Mouse (Mus musculus): ENCODE measurements around the gene Ralgapa2.

The Ralgapa2 gene

DNA sequence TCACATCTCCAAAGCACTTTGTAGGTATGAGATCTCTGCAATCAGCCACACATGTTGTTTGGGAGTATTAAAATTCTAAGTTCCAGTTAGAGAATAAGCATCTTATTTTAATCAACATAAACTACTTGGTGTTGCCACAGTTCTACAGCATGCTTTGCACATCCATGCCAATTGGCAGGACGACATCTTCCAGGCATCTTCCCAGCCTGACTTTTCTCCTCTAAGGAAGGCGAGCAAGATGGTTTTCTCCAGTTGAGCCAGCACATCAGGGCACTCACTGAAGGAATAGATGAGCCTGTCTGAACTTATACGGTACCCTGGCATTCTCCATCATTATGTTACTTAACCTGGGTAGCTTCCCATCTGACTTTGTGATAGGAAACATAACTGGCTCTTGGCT is 83.4 kb downstream of the Ralgapa2 start:
- CTCF ChIA-PET = no interaction called here

DNA sequence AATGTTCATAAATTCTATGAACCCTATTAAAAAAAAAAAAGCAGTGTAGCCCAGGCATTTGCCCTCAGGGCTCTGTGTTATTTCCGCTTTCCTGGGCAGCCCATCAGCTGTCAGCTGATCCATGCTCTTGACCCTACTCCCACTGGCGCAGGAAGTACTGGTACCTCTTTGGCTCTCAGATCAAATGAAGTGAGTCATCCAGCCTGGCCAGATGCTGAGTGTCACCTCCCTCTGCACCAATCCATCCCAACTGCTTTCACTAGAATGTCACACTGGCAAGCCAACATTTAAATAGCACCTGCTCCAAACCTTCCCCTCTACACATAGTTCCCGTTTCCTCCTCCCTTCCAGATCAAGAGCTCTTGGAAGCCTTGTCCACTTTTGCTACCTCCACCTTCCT is 84.8 kb downstream of the Ralgapa2 start:
- CTCF ChIA-PET = interaction anchor here (0.7 kb wide), 1 partner anchor 201 kb away, joined by 16 read pairs; no protein-coding TSS in a partner anchor

DNA sequence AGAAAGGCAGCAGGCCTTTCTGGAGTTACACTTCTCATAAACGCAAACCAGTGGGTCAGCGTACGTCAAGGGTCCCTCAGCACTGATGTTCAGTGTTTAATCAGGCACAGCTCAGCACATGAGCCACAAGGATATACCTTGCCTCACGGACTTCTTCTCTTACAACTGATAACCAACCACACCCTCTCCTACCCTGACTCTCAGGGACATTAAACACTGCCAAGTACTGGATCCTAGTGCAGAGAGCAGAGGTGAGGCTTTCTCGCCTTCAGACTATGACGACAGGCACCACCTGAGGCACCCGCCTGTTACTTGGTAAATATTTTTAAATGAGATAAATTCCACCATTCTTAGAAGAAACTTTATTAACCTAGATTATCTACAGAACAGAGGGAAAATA is 85.8 kb downstream of the Ralgapa2 start:
- CTCF ChIA-PET = no interaction called here

DNA sequence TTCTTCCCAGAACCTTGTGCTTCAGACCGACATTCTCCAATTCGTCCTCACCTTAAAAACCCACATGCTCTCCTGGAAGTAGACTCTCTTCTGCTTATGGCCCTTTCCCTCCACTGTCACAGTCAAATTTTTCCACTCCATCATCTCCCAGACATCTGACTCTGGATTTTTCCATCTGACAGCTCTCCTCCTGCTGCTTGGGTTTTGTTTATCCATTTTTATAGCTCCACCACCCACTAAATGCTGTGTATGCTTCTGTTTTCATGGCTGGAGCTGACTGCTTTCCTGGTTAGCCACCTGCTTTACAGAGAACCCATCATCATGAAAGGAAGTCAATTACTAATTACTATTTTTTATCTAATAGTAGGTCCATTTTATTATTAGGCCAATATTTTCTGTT is 86.9 kb downstream of the Ralgapa2 start:
- CTCF ChIA-PET = no interaction called here

DNA sequence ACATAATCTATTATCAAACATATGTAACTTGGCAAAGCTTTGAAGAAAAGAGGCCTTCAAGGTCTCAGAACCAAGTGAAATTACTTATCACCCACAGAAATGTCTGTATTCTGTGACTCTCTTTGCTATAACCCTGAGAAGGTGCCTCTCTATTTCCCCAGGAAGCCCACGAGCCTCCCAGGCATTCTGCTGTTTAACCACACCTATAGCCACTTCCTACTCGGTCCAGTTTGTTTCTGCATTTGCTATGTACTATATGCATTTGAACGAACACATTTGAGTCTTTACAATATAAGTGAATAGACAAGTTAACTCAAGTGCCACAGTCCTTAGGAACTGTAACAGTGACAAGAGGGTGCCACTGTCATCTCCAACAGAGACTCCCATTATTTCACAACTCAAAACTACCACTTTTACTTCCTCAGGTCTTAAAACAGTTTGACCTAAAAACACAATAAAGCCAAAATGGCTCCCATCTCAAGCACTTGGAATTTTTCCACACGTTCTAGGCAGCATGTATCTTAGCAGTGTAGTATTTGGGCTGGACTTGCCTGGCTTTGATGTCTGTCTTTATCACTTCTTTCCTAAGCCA is 88.3 kb downstream of the Ralgapa2 start:
- CTCF ChIA-PET = no interaction called here

DNA sequence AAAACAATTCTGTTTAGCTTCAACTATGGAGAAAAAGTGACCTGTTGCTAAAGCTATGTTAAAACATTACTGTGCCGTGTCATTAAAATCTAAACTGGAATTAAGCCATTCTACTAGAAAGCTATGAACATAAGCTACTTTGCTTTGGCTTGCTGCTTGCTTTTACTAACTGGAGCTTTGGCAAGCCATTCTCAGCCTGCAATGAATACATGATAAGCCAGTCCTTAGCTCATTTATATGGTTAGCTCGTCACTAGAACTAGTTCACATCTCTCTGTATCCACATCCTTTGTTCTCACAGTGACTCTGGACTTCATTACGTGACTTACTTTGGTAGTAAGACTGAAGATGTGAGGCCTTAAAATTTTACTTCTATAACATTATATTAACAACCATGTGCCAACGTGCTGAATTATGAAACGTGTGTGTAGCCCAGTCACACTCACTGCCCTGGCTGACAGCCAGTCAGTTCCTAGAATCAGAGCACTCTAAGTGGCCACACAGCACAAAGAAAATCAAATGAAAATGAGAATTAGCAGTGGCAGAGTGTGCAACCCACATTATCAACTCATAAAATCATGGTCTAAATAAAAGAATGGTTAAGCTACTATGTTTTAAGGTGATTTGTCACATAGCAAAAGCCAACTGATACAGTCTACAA is 89.0 kb downstream of the Ralgapa2 start:
- CTCF ChIA-PET = no interaction called here

DNA sequence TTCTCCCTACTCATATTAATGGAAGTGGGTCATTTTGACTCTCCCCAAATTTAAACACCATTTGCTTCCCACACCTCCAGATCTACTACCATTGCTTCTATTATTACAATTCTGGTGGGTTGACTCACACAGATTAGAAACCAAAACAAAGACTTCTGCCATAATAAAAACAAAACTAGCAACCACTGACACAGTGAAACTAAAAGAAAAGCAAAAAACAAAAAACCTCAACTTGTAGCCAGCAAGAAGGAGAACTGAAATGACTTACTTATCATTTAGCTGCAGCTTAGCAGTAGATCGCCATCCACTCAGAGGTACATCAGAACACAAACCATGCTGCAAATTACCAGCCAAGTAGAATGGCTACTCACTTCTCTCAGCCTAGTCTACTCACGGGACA is 95.9 kb downstream of the Ralgapa2 start:
- CTCF ChIA-PET = no interaction called here

DNA sequence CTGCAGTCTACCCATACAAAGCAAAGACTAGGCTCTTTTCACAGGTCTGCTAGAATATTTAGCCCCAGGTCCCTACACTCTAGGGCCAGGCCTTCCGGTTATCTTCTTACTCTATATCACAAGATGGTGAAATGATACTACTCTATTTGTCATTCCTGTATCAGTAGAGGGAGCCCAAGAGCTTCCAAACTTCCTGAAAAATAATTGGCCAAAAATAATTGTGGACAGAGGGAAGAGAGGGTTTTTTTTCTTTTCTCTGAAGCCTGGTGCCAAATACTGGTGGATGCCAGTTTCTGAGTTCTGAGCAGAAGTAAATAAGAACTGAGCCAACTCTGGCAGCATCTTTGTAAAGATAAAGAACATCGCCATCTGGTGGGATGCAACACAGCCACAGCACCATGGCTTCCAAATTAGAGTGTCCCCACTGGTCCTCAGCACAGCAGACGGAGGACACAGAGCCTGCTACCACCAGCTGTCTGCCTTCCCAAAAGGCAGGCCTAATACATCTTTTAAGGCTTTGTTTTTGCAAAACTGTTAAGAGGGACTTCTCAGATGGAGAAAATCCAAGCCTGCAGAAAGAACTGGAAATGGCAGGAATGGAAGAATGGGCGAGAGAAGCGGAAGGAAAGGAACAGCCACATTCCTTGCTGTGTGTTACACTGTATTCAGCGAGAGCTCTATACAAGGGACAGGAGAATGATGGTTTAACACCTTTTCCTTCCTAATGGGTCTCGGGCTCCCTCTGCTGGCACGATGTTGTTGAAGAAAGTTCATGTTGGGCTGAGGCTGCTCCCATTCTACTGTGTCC is 97.5 kb downstream of the Ralgapa2 start:
- CTCF ChIA-PET = interaction anchor here (0.7 kb wide), 2 partner anchors 88 to 91 kb away, joined by 3 to 15 read pairs; no protein-coding TSS in a partner anchor

DNA sequence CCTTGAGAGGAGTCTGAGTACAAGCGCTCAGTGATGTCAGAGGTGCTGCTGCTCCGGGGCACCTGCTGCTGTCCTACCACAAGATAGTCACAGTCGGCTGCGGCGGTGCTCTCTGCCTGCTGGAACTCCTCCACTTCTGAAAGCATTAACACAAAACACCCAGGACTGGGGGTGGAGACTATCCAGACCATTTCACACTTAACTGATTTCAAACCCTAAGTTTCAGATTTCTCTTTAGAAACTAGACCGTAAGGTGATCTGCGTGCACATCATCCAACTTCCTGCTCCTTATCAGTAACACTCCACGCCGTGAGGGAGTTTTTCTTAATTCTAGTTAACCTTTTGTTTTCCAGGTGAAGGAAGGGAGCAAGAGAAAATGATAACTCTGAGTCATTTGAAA is 99.4 kb downstream of the Ralgapa2 start:
- CTCF ChIA-PET = no interaction called here

DNA sequence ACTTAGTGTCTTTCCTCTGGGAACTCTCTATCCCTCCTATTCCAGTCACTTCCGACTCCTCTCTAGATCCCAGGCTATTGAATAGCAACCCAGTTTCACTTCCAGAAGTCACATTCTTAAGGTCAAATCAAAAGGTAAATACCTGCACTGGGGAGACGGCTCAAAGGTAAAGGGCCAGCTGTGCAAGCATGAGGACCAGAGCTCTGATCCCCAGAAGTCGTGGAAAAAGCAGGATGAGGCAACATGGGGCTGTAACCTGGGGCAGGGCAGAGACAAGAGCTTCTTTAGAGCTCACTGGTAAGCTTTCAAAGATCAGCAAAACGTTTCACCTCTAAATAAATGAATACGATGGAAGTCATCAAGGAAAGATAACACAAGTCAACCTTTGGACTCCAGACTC is 100.2 kb downstream of the Ralgapa2 start:
- CTCF ChIA-PET = no interaction called here

DNA sequence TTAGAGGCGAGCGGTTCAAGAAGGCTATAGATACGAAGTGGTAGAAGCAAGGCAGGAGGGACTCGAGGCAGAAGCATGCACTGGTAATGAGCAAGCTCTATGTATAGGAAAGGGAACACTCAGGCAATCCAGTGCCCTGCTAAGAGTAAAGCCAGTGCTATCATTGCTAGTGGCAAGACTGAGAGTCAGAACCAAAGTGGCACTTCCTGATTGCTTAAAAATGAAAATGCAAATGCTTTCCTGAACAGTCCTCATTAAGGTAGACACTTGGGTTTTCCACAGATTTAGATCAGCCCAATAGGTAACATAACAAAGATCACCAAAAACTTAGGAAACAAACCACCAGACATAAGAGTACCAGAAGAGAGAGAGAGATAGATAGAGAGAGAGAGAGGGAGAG is 105.1 kb downstream of the Ralgapa2 start:
- CTCF ChIA-PET = no interaction called here

DNA sequence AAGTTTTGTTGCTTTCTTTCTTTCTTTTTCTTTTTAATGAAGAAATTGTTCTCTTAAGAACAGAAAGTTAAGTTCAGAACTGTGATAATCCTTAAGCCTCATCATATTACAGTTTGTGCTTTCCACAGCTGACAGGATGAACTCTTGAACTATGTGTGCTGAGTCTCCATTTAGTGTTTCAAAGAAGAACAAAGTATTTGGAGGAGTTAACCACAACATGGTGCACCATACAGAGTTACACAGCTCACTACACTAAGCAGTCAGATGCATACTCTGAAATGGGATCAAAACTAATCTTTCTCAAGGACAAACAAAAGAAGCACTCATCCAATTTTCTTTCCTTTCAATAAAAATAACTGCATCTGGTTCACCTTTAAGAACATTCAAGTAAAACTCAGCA is 110.6 kb downstream of the Ralgapa2 start:
- CTCF ChIA-PET = interaction anchor here (0.7 kb wide), 1 partner anchor 185 kb away, joined by 9 read pairs; no protein-coding TSS in a partner anchor

DNA sequence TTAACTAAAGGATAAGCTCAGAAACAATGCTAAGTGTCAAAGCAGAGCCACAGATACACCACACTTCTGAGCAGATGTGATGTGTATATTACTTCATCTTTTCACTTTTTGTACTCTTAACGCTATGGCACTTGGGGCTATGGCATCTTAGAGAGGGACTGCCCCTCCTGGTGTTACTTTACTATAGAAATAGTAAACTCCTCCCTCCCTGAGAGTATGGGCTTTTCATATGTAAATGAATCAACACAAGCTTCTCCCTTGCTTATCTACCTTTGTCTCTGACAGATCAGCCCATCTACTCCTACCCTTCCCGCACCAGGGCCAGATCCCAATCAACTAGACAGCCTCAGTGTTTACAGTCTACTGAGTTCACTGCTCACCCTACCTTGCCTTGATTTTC is 111.4 kb downstream of the Ralgapa2 start:
- CTCF ChIA-PET = no interaction called here

DNA sequence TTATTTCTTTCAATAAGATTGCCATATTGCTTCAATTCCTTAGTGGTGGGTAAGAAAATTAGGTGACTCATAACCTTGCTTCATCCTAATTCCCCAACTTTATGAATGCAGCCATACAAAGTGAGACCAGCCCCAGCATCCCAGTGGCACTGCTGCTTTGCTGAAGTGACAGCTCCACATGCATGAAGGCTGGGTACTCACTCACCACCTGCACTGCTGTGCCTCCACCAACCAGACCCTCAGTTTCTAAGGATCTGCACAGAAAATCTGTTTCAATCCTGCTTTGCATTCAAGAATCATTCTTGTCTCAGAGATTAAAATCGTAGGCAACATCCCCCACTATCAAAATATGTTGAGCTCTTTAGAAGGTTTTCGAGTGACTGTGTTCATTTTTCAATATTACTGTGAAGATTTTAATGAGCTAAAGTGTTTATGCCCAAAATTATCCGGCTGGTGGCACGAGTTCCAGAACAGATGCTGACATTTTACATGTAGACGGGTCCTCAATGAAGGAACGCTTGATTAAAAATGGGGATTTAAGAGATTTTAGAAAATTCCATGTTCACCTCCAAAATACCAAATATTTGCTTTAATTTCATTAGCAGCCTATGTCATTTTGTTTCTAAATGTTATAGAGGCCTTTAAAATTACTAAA is 113.8 kb downstream of the Ralgapa2 start:
- CTCF ChIA-PET = no interaction called here

DNA sequence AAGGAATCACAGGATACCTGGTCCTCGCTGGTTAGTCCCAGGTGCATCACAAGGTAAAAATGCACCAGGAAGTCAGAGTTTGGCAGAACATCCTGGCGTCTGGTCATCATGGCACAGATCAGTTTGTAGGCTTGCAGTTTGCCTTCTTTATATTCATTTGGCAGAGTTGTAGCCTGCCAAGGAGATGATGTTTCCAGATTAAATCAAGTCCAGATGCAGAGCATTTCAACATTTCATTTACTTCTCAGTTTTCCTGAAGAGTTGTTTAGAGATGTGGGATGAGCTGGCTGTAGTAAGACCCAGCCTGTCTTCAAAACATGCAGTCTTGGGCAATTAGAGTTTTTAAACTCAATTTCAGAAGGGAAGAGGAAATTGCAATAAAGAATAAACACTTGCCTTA is 124.9 kb downstream of the Ralgapa2 start:
- CTCF ChIA-PET = no interaction called here

DNA sequence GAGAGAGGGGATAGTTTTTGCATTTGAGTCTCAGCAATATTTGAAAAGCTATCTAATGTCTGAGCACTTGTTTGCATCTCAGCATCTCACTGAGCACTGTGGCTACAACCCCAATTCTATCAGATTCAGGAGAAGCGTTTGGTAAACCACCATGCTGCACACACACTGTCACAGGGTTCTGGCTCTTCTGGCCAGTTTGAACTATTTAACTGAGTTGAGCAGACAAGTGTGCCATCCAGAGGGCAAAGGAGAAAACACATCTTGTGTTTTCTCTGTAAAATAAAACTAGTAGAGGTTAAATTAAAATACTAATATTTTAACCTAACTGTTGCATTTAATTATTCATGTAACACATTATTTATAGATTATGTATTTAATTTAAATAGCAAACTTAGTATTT is 127.6 kb downstream of the Ralgapa2 start:
- CTCF ChIA-PET = no interaction called here

DNA sequence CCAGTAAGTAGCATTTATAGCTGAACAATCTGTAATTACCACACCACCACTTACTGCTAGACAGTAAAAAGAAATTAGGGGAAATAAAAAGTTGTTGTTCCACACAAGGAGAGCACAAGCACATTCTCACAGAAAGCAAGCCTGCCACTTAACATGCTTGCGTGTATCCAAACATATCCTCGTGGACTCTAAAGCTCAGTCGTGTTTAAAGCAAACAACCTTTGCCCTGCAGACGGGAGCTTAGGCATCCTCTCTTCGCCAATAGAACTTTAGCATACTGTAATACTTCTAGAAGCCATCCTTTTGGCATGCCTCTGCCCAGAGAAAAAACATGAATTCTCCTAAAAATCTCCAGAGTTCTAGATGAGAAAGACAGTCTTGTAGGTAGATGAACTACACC is 135.9 kb downstream of the Ralgapa2 start:
- CTCF ChIA-PET = interaction anchor here (0.7 kb wide), 1 partner anchor 446 kb away, joined by 4 read pairs; no protein-coding TSS in a partner anchor

DNA sequence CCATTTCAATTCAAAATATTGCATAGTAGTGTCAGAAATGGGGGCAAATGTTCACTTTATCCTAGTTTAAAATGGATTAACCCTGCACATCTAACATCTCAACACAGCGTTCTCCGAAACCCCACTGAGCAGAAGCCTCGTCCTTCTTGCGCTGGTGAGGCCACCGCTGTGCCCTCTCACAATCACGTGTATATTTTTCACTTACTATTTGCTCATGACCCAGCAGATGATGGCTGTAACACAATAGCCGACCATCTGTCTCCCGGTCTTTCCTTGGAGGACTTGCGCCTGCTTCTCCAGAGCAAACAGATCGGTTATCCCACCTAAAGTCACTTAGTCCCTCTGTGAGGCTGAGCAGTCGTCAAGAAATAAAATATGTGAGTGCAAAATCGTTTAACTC is 146.0 kb downstream of the Ralgapa2 start:
- CTCF ChIA-PET = no interaction called here

DNA sequence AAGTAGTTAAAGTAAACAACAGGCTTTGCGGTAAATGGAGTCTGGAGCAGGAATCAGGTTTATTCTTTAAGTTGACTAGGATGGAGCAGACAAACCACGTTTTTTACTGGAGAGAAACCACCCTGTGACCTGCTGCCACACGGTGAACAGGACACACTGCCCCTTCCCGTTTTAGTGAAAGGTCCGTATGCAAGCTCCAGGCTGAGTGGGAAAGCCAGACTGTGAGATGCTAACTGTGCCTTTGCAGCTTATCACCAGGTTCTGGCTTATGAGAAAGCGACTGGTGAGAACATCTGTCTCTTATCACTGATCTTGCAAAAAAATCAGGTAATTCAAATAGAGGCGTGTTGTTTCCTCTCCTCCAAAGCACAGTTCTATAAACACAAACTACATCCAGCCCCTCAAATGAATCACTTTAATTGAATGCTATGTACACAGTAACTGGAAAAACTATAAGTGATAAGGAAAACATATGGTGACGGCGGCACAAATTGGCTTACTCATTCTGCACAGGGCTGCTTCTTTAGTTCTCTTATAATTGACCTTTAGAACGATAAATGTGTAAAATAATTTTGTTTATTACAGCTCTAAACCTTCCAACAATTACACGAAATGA is 146.7 kb downstream of the Ralgapa2 start:
- CTCF ChIA-PET = no interaction called here

DNA sequence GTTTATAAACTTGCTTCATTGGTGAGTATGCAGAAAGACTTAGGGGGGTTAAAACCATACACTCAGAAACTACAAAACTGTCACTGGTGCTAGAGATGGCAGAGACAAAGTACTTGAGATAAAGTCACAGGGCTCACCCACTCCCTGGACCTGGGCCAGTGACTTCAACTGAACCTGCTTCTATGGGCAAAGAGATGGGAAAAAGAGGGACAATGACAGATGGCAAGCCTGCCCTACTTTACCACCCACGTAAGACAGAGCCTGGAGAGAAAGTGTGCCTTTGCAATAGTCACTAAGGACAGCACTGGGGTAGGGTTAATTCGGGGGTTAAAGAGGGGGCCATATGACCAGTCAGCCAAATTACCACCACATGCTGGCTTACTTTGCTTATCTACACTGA is 148.7 kb downstream of the Ralgapa2 start:
- CTCF ChIA-PET = no interaction called here

DNA sequence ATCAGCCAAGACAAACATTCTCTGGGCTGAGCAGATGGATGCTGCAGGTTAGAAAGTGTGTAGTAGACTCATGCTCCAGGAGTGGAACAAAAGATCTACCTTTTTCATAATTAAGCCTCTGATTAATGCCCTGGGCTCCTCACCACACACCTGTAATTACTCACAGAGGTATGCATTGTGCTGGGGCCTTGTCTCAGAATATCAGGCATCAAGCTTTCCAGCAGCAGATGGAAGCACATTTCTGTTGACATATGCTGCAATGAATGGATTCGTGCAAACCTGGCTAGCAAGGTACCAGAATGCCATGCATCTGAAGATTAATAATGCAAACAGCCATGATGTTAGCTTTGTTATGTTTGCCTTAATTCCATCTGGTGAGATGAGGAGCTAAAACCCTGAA is 149.2 kb downstream of the Ralgapa2 start:
- CTCF ChIA-PET = no interaction called here

DNA sequence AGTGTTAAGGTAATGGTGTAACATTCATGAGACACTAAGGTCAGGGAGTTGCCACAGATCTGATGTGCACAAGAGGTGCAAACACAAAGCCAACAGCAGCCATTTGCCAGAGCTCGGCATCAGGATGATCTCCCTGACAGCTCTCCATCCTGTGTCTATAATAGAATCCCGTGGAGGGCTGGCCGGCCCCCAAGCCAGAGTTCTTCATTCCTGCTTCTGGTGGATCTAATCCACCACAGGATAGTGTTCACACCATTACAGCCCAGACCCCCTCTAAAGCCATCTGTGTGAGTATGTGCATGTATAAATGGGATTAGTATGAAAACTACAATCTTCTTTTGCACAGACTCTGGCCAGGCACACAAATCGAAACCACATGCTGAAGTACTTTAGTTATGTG is 150.2 kb downstream of the Ralgapa2 start:
- CTCF ChIA-PET = no interaction called here
